Mouse (Mus musculus): ENCODE measurements around the gene Fam213a. TPM values are rescaled to one million over a fixed set of nuclear protein-coding genes. Genes with fewer than 3 reads are reported as not detected.

The Fam213a gene
- polyA plus RNA-seq, 1 experiment: 11.6 TPM

DNA sequence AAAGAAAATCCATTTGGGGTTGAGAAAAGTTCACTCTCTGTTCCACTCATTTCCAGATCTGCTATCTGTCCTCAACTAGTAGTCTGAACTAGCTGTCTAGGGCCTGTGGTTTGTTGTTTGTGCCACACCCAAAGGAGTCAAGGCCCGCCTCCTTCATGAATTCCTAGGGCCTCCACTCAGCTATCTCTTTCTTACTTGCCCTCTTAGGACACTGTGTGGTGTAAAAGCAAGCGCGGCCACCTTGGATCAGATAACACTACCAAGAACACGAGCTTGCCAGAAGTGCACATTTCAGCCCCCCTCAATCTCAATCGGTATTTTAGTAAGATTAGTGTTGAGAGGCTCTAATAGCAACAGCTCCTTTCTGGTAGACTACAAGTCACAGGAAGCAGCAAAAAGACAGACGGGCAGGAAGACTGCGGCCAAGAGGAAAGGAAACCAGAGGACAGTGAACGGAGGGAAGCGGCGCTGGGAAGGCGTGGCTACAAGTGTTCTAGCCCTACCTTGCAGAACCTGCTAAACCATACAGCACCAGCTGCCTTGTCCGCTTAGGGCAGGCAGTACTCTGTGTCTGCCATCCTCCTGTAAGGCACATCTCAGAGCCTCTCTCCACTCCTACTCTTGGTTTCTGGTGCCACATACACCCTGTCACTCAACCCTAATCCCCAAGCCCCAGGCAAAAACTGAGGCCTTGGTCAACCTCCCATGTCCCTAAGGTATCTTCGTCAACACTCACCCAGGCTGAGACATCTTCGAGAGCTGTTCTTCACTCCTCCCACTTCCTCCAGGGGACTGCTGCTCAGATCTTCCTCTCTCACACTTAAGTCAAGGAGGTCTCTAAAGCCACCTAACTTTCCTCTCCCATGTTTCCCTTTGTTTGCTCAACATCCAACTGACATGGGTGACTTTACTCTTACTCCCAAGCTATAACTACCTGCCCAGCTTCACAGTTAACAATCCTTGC lies 65.9 kb downstream of the Fam213a start:
- TF ChIP-seq GATA1 (IDR thresholded peaks at IDR 0.05; ENCODE audit: borderline replicate concordance, low read length): 0 out of 3 replicates have a peak, but pooled peaks have one; percentile 47
- no peak for TF ChIP-seq FLI1 (IDR thresholded peaks at IDR 0.05; ENCODE audit: low read length)
- peak overlapping the region; percentile 90 for H3K4me3 ChIP-seq (replicated peaks)
- peaks cover 91% of the 10 kb centered on the region for H3K36me3 ChIP-seq (replicated peaks; ENCODE audit: low read length)
- peaks cover 98% of the 10 kb centered on the region for H3K4me1 ChIP-seq
- no peaks in the 10 kb centered on the region for H3K9me3 ChIP-seq
- no peaks in the 10 kb centered on the region for H3K27me3 ChIP-seq (replicated peaks)

DNA sequence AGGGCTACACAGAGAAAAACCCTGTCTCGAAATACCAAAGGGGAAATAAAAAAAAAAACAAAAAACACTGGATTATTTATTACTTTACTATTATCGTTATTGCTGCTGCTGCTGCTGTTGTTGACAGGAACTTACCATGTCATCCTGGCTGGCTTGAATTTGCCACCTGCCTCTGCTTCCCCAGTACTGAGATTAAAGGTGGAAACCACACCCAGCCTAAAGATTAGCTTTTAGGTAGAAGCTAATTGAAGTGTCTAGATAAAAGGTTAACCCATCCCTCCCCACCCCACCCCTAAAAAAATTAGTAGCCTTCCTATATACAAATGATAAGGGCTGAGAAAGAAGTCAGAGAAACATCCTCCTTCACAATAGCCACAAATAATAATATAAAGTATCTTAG lies 69.8 kb downstream of the Fam213a start:
- TF ChIP-seq GATA1 (IDR thresholded peaks at IDR 0.05; ENCODE audit: borderline replicate concordance, low read length) (no peak), FLI1 (IDR thresholded peaks at IDR 0.05; ENCODE audit: low read length) (no peak)
- H3K36me3 ChIP-seq (replicated peaks; ENCODE audit: low read length): peaks cover 85% of the 10 kb centered on the region
- no peaks in the 10 kb centered on the region for H3K27me3 ChIP-seq (replicated peaks)
- H3K9me3 ChIP-seq: no peaks in the 10 kb centered on the region
- no peak overlapping the region for H3K4me3 ChIP-seq (replicated peaks)
- H3K4me1 ChIP-seq: peaks cover 93% of the 10 kb centered on the region

Other genes starting within 250 kb of the Fam213a start
- 1.1 and 7.2 TPM in 2 replicates for gene Sh2d4b, start 120.5 kb downstream of the Fam213a start, polyA plus RNA-seq (2012; ENCODE audit: insufficient read depth, low replicate concordance)
- 20.9 and 22.8 TPM in 2 replicates for gene Tspan14, start 47.0 kb downstream of the Fam213a start, polyA plus RNA-seq (2012; ENCODE audit: insufficient read depth, low replicate concordance)
- gene Dydc2, start 55.4 kb upstream of the Fam213a start, polyA plus RNA-seq (2012; ENCODE audit: insufficient read depth, low replicate concordance): not detected in 2 replicates
- not detected in 2 replicates for gene Dydc1, start 59.1 kb upstream of the Fam213a start, polyA plus RNA-seq (2012; ENCODE audit: insufficient read depth, low replicate concordance)
- not detected in 2 replicates for gene Mat1a, start 91.2 kb upstream of the Fam213a start, polyA plus RNA-seq (2012; ENCODE audit: insufficient read depth, low replicate concordance)
- not detected in 2 replicates for gene Sftpa1, start 118.0 kb upstream of the Fam213a start, polyA plus RNA-seq (2012; ENCODE audit: insufficient read depth, low replicate concordance)
- gene Mbl1, start 137.7 kb upstream of the Fam213a start, polyA plus RNA-seq (2012; ENCODE audit: insufficient read depth, low replicate concordance): not detected in 2 replicates
- gene Sftpd, start 171.4 kb upstream of the Fam213a start, polyA plus RNA-seq (2012; ENCODE audit: insufficient read depth, low replicate concordance): not detected in 2 replicates